Mouse (Mus musculus) CH12.LX (cell line): ENCODE measurements around the gene Olfr960.

Source experiments
- CHD2 ChIP-seq: IDR thresholded peaks from 2 replicates; pipeline ENCODE4 v1.6.1; 2011; ENCODE audit warnings: low read length, improper control_type of control experiment
- CTCF ChIP-seq, 2 experiments: IDR thresholded peaks in 1 of 2; conservative IDR thresholded peaks in 1 of 2; 2 replicates each; pipeline ENCODE4 v1.5.1; 2011 to 2012; ENCODE audit warnings: low read depth in 2 of 2, low read length in 2 of 2, improper control_type of control experiment in 1 of 2, inconsistent platforms in 1 of 2, mild to moderate bottlenecking in 1 of 2, moderate library complexity in 1 of 2
- MAZ ChIP-seq: IDR thresholded peaks from 2 replicates; pipeline ENCODE4 v1.6.1; 2012; ENCODE audit warnings: low read depth, mild to moderate bottlenecking, inconsistent platforms, low read length, improper control_type of control experiment, moderate library complexity
- POLR2A ChIP-seq: IDR thresholded peaks from 2 replicates; pipeline ENCODE4 v1.6.1; 2011; ENCODE audit warnings: low read depth, mild to moderate bottlenecking, improper control_type of control experiment, low read length

DNA sequence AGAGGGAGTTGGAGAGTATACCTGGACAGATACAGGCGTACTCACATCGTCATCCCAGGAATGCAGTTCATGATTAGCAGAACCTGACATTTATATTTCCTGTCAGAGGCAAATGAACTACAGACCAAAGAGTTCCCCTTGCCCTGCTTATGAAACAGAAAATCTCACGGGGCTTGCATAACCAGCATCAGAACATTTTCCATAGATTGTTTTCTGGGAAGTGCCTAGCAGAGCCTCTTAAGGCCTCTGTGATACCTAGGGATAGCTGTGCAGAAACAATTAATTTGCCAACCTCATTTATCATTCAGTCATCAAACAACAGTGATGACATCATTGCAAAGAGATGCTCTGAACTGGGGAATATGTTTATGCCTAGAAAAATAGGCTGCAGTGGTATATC is 45.7 kb upstream of the Olfr960 start, which contains the start of gene Olfr959:
- TF ChIP-seq POLR2A, result no peak
- TF ChIP-seq MAZ, result no peak
- no peak for TF ChIP-seq CTCF (conservative IDR thresholded peaks at IDR 0.05 in 1 of 2, IDR thresholded peaks at IDR 0.05 in 1 of 2; ENCODE audit: low read depth in 2 of 2, low read length in 2 of 2)
- TF ChIP-seq CHD2, result no peak
